Mouse (Mus musculus) forebrain, embryonic 16.5 days (tissue): ENCODE results near the gene Adgrb2. TPM values are rescaled to one million over a fixed set of nuclear protein-coding genes. Genes with fewer than 3 reads are reported as not detected.
A peak's percentile ranks its signal among the peaks of the same experiment; 100 is the strongest.

Experiments used
- ATAC-seq: fragments of 200-750 bp; cut with Nextera tagmentation; 2 replicates; pipeline ENCODE4 v1.8.0; 2017; ENCODE audit warnings: mild to moderate bottlenecking, moderate library complexity
- H3K27ac ChIP-seq: fragments of 300-500 bp; sonication (generic); 2 replicates; pipeline ENCODE4 v1.5.1; 2014; ENCODE audit warnings: low read length, control low read depth
- H3K27me3 ChIP-seq: fragments of 300-500 bp; sonication (generic); replicated peaks from 2 replicates; pipeline ENCODE4 v1.6.1; 2014; ENCODE audit warnings: low read length; ENCODE audit not compliant: control insufficient read depth, insufficient read depth
- H3K36me3 ChIP-seq: fragments of 300-500 bp; sonication (generic); 2 replicates; pipeline ENCODE4 v1.6.1; 2014; ENCODE audit not compliant: control insufficient read depth, insufficient read depth
- H3K4me1 ChIP-seq: fragments of 300-500 bp; sonication (generic); replicated peaks from 2 replicates; pipeline ENCODE4 v1.6.1; 2014; ENCODE audit warnings: low read length; ENCODE audit not compliant: control insufficient read depth, insufficient read depth
- H3K4me2 ChIP-seq: fragments of 300-500 bp; sonication (generic); 2 replicates; pipeline ENCODE4 v1.6.1; 2014; ENCODE audit warnings: mild to moderate bottlenecking, low read length, control low read depth
- H3K4me3 ChIP-seq: fragments of 300-500 bp; sonication (generic); replicated peaks from 2 replicates; pipeline ENCODE4 v1.5.1; 2014; ENCODE audit warnings: mild to moderate bottlenecking, low read length, control low read depth
- H3K9ac ChIP-seq: fragments of 300-500 bp; sonication (generic); replicated peaks from 2 replicates; pipeline ENCODE4 v1.6.1; 2014; ENCODE audit warnings: low read depth, low read length, control low read depth
- H3K9me3 ChIP-seq: fragments of 300-500 bp; sonication (generic); 2 replicates; pipeline ENCODE4 v1.6.1; 2016; ENCODE audit warnings: low read length; ENCODE audit not compliant: control insufficient read depth
- WGBS: fragments of 180-500 bp; shearing (Covaris S2); extraction: QIAGEN DNeasy Blood & Tissue Kit; methylation state at CpG from one replicate; pipeline ENCODE4 v1.1.7; 2014; 5-methylcytosine and 5-hydroxymethylcytosine counted together
- polyA plus RNA-seq: library from polyadenylated mRNA; unstranded; fragments of >200 nt; fragmentation: Nextera tagmentation; extraction: Ambion mirVana; gene quantifications from 2 replicates; pipeline ENCODE4 v1.2.1, GENCODE M21; 2015

Gene Adgrb2
- polyA plus RNA-seq, 1 experiment from 2014 or later: 12.2 TPM

GRCm38 (mm10) chr4:130036112-130036511 lies 51.4 kb downstream of the Adgrb2 start:
- H3K4me3 ChIP-seq: no peak overlapping the region
- ATAC-seq: peak; percentile 39; the same call in 1 of the 2 replicates

GRCm38 (mm10) chr4:130036573-130037401 lies 52.1 kb downstream of the Adgrb2 start:
- no peaks in the 10 kb centered on the region for H3K36me3 ChIP-seq
- H3K4me1 ChIP-seq: peaks cover 29% of the 10 kb centered on the region
- H3K9me3 ChIP-seq: no peaks in the 10 kb centered on the region
- no peak overlapping the region for H3K27ac ChIP-seq
- peak; percentile 39; the same call in 1 of the 2 replicates for ATAC-seq
- no peaks in the 10 kb centered on the region for H3K27me3 ChIP-seq
- no peak overlapping the region for H3K4me2 ChIP-seq
- H3K9ac ChIP-seq: no peak overlapping the region
- 19% methylated on average over 23 of the region's 23 CpGs for WGBS
- no peak overlapping the region for H3K4me3 ChIP-seq

More at GRCm38 (mm10) chr4:130036112-130036511, 51.4 kb downstream of the Adgrb2 start:
- Histone ChIP-seq H3K9me3 (no peaks in the 10 kb centered on the region), H3K36me3 (no peaks in the 10 kb centered on the region), H3K27me3 (no peaks in the 10 kb centered on the region), H3K9ac (no peak overlapping the region), H3K4me2 (no peak overlapping the region), H3K27ac (no peak overlapping the region), H3K4me1 (peaks cover 29% of the 10 kb centered on the region)
- WGBS: 8% methylated on average over 6 of the region's 8 CpGs

- Histone ChIP-seq H3K4me3 (no peak overlapping the region), H3K9me3 (no peaks in the 10 kb centered on the region), H3K27ac (peak overlapping the region; percentile 24; the same call in 1 of the 2 replicates), H3K4me2 (no peak overlapping the region), H3K9ac (no peak overlapping the region), H3K4me1 (peaks cover 30% of the 10 kb centered on the region), H3K36me3 (no peaks in the 10 kb centered on the region), H3K27me3 (no peaks in the 10 kb centered on the region)
- no peak for ATAC-seq
- WGBS: 28% methylated on average over 5 of the region's 5 CpGs
These were observed 54.7 kb downstream of the Adgrb2 start for GRCm38 (mm10) chr4:130039351-130039750.

GRCm38 (mm10) chr4:130041076-130041475 lies 56.4 kb downstream of the Adgrb2 start:
- WGBS: 84% methylated on average over 11 of the region's 11 CpGs
- Histone ChIP-seq H3K9ac (no peak overlapping the region), H3K9me3 (no peaks in the 10 kb centered on the region), H3K4me3 (no peak overlapping the region), H3K27me3 (no peaks in the 10 kb centered on the region), H3K27ac (no peak overlapping the region), H3K36me3 (no peaks in the 10 kb centered on the region), H3K4me1 (peaks cover 25% of the 10 kb centered on the region), H3K4me2 (no peak overlapping the region)
- no peak for ATAC-seq

- Histone ChIP-seq H3K4me2 (no peak overlapping the region), H3K36me3 (no peaks in the 10 kb centered on the region), H3K27ac (no peak overlapping the region), H3K4me1 (peaks cover 24% of the 10 kb centered on the region), H3K9ac (no peak overlapping the region), H3K27me3 (no peaks in the 10 kb centered on the region), H3K4me3 (no peak overlapping the region), H3K9me3 (no peaks in the 10 kb centered on the region)
- WGBS: 26% methylated on average over 9 of the region's 9 CpGs
- ATAC-seq: peak; percentile 27
These were observed 59.5 kb downstream of the Adgrb2 start for GRCm38 (mm10) chr4:130044211-130044610.

- H3K4me2 ChIP-seq: no peak overlapping the region
- no peaks in the 10 kb centered on the region for H3K36me3 ChIP-seq
- H3K4me1 ChIP-seq: peaks cover 17% of the 10 kb centered on the region
- no peak for ATAC-seq
- no peaks in the 10 kb centered on the region for H3K27me3 ChIP-seq
- 34% methylated on average over 14 of the region's 14 CpGs for WGBS
- H3K9ac ChIP-seq: no peak overlapping the region
- H3K4me3 ChIP-seq: no peak overlapping the region
- H3K27ac ChIP-seq: no peak overlapping the region
- no peaks in the 10 kb centered on the region for H3K9me3 ChIP-seq
These were observed 60.9 kb downstream of the Adgrb2 start for GRCm38 (mm10) chr4:130045609-130046008.

GRCm38 (mm10) chr4:130047331-130048202 lies 62.9 kb downstream of the Adgrb2 start, which contains the start of gene Col16a1:
Gene Col16a1 (plus strand): TSS chr4:130047840.
- Histone ChIP-seq H3K4me1 (peaks cover 17% of the 10 kb centered on the region), H3K27me3 (no peaks in the 10 kb centered on the region), H3K4me2 (peak within 1 kb of the TSS; percentile 85), H3K27ac (peak within 1 kb of the TSS; percentile 21), H3K36me3 (no peaks in the 10 kb centered on the region), H3K9me3 (no peaks in the 10 kb centered on the region), H3K4me3 (peak within 1 kb of the TSS; percentile 44), H3K9ac (peak within 1 kb of the TSS; percentile 60)
- ATAC-seq: peak; percentile 88
- WGBS: under 1% methylated on average over 37 of the region's 46 CpGs

- peak overlapping the region; percentile 60 for H3K9ac ChIP-seq
- H3K4me3 ChIP-seq: peak overlapping the region; percentile 44
These were observed 63.5 kb downstream of the Adgrb2 start for GRCm38 (mm10) chr4:130048203-130048479.

More at GRCm38 (mm10) chr4:130048203-130048479, 63.5 kb downstream of the Adgrb2 start:
- peaks cover 17% of the 10 kb centered on the region for H3K4me1 ChIP-seq
- no peaks in the 10 kb centered on the region for H3K9me3 ChIP-seq
- peak overlapping the region; percentile 21 for H3K27ac ChIP-seq
- no peaks in the 10 kb centered on the region for H3K36me3 ChIP-seq
- no peaks in the 10 kb centered on the region for H3K27me3 ChIP-seq
- ATAC-seq: peak; percentile 39
- WGBS: 35% methylated on average over 4 of the region's 4 CpGs
- H3K4me2 ChIP-seq: peak overlapping the region; percentile 85
